Mouse (Mus musculus) heart, embryonic 10.5 days (tissue): Measurements from ENCODE around the gene Nbas. TPM values are rescaled to one million over a fixed set of nuclear protein-coding genes. Genes with fewer than 3 reads are reported as not detected.

Source experiments
- DNase-seq: peaks from one replicate; pipeline ENCODE4 v3.0.0-alpha.2; 2017; ENCODE audit warnings: low spot score
- H3K27ac ChIP-seq: fragments of 300-500 bp; sonication (generic); 2 replicates; pipeline ENCODE4 v1.5.1; 2016; ENCODE audit warnings: mild to moderate bottlenecking
- H3K27me3 ChIP-seq: fragments of 300-500 bp; sonication (generic); 2 replicates; pipeline ENCODE4 v1.6.1; 2016; ENCODE audit warnings: mild to moderate bottlenecking; ENCODE audit not compliant: poor library complexity, insufficient read depth, severe bottlenecking
- H3K36me3 ChIP-seq: fragments of 300-500 bp; sonication (generic); 2 replicates; pipeline ENCODE4 v1.6.1; 2016; ENCODE audit warnings: mild to moderate bottlenecking, moderate library complexity
- H3K4me1 ChIP-seq: fragments of 300-500 bp; sonication (generic); 2 replicates; pipeline ENCODE4 v1.6.1; 2016; ENCODE audit warnings: mild to moderate bottlenecking
- H3K4me3 ChIP-seq: fragments of 300-500 bp; sonication (generic); 2 replicates; pipeline ENCODE4 v1.5.1; 2016; ENCODE audit warnings: mild to moderate bottlenecking, moderate library complexity
- H3K9me3 ChIP-seq: fragments of 300-500 bp; sonication (generic); 2 replicates; pipeline ENCODE4 v1.6.1; 2016; ENCODE audit warnings: mild to moderate bottlenecking, moderate library complexity
- WGBS: fragments of 180-500 bp; shearing (Covaris S2); methylation state at CpG from one replicate; pipeline ENCODE4 v1.1.7; 2016; 5-methylcytosine and 5-hydroxymethylcytosine counted together
- polyA plus RNA-seq: library from polyadenylated mRNA; unstranded; fragments of >200 nt; fragmentation: Nextera tagmentation; extraction: Ambion mirVana; gene quantifications from 2 replicates; pipeline ENCODE4 v1.2.1, GENCODE M21; 2016

The Nbas gene
- polyA plus RNA-seq, 1 experiment from 2014 or later = 10.2 TPM

DNA sequence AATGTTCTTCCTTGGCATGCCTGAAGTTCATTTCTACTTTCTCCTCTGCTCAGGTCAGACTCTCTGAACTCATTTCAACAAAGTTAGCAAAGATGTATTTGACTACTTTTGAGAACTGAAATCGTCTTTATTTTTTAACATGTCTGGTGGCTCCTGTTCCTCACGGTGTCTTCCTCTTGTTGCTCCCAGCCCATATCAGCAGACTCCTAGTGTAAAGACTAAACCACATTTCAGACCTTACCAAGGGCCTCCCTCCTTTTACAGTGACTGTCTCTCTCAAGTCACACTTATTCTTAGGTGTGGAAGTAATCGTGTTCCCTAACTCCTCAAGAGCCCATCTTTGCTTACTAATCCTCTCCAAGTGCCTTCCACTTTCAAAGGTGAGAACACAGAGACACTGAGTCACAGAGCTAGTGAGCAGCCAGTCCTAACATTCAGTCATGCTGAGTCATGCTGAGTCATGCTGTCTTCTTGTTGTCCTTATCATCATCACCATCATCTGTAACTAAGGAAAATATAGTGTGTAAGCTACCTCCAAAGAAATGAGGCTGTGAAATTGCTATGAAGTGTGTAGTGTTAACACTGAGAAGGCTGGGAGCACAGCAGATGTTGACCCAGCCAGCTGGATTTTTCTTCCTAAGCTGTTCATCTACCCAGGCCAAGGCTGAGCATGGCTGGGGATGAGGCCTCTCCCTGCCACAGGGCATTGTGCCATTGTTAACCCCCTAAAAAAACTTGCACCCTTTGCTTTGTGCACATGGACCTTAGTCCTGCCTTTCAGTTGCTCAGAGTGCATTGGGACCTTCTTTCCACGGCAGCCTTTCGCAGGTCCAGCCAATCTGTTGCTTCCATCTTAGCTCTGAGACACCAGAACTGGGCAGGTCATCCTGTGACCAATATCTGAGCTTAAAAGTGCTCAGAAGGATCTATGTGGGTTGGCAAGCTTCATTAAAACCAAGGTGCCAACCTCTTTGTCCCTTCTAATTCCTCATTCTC, 307.0 kb downstream of the Nbas start:
- Histone ChIP-seq H3K4me1 (peaks cover 8% of the 10 kb centered on the region), H3K9me3 (no peaks in the 10 kb centered on the region), H3K27ac (peak overlapping the region; percentile 56; the same call in 1 of the 2 replicates), H3K27me3 (no peaks in the 10 kb centered on the region), H3K36me3 (no peaks in the 10 kb centered on the region), H3K4me3 (no peak overlapping the region)
- 82% methylated on average over 5 of the region's 5 CpGs for WGBS
- peak; percentile 74 for DNase-seq

DNA sequence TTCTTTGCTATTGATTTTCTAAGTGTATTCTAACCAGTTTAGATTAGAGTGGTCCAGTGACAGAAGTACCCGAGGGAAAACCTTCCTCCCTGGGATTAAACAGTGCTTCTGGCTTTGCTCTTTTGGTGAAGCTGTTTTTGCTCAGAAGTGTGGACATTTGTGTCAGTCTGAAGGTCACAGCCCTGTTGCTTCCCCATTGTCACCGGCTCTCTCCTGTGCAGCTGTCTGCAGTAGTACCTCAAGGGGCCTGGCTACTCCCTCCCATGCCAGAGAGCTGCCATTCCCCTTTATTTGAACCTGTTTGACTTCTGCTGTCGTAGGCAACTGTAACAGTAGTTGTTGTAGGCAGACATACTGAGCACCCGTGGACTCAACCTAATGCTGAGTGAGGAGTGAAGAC, 307.8 kb downstream of the Nbas start:
- H3K27ac ChIP-seq = no peak overlapping the region
- H3K36me3 ChIP-seq = no peaks in the 10 kb centered on the region
- H3K27me3 ChIP-seq = no peaks in the 10 kb centered on the region
- peak; percentile 73 for DNase-seq
- no peaks in the 10 kb centered on the region for H3K9me3 ChIP-seq
- H3K4me3 ChIP-seq = no peak overlapping the region
- WGBS = 51% methylated on average over 4 of the region's 4 CpGs
- H3K4me1 ChIP-seq = peaks cover 8% of the 10 kb centered on the region

DNA sequence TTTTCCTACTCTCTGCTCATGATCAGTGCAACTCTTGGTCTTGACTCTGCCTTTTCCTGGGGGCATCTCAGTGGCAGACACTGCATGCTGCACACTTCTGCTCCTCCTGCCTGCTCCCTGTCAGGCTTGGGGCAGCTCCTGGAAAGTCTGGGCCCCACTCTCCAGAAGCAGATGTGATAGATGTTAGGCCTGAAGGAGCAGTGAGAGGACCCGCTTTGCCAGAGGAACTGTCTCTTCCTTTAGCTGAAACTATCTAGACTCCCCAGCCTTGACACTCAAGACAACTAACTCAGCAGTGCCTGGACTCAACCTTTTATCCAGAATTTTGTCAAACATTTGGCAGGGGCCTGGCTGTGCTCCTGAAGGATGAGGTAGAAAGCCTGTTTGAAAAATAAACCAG, 311.9 kb downstream of the Nbas start:
- DNase-seq = no peak
- WGBS = 87% methylated on average over 1 of the region's 1 CpGs
- Histone ChIP-seq H3K9me3 (no peaks in the 10 kb centered on the region), H3K27ac (no peak overlapping the region), H3K27me3 (no peaks in the 10 kb centered on the region), H3K4me1 (peaks cover 8% of the 10 kb centered on the region), H3K4me3 (no peak overlapping the region), H3K36me3 (no peaks in the 10 kb centered on the region)

DNA sequence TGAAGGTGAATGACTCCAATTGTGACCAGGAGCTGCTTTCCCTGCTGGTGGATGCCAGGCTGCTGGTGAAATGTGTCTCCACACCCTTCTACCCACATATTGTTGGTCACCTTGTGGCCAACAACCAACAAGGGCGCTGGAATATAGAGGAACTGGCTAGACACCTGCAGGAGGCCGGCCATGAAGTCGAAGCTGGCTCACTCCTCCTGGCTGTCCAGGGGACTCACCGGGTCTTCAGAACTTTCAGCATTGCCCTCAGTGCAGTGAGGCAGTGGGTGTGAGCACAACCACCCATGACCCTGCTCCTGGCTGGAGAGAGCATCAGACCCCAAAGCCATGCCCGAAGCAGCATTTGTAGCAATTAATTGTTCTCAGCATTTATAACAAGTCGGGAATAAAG, 314.5 kb downstream of the Nbas start:
- 93% methylated on average over 6 of the region's 6 CpGs for WGBS
- Histone ChIP-seq H3K36me3 (no peaks in the 10 kb centered on the region), H3K9me3 (no peaks in the 10 kb centered on the region), H3K27ac (no peak overlapping the region), H3K4me1 (no peaks in the 10 kb centered on the region), H3K27me3 (no peaks in the 10 kb centered on the region), H3K4me3 (no peak overlapping the region)
- no peak for DNase-seq

DNA sequence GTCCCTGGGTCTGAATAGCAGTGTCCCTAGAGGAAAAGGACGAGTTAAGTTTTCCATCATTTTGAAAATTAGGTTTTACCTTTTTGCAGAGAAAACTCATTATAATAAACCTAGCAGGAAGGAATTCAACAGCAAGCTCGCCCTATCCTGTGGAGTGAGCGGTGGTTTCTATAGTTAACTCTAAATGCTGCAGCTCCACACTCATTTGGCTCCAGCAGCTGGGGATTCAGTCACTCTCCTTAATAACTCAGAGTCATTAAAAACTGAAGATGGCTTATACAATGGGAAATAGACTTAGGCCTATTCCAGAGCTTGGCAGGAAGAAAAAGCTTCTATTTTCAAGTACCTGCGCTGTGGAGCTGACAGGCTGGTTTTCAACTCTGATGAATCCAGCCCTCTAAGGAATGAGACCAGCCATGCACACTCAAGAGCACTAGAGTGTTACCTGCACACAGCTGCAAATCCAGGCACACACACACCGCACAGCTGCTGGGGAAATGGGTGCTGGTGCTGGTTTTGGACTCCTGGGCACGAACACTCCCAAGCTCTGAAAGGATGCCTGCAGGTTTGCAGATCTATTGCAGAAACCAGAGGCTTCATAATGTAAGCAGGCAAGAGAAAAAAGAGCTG, 316.7 kb downstream of the Nbas start:
- H3K27me3 ChIP-seq = no peaks in the 10 kb centered on the region
- no peak overlapping the region for H3K4me3 ChIP-seq
- H3K9me3 ChIP-seq = no peaks in the 10 kb centered on the region
- H3K36me3 ChIP-seq = no peaks in the 10 kb centered on the region
- DNase-seq = no peak
- H3K4me1 ChIP-seq = no peaks in the 10 kb centered on the region
- H3K27ac ChIP-seq = no peak overlapping the region
- 86% methylated on average over 6 of the region's 6 CpGs for WGBS

DNA sequence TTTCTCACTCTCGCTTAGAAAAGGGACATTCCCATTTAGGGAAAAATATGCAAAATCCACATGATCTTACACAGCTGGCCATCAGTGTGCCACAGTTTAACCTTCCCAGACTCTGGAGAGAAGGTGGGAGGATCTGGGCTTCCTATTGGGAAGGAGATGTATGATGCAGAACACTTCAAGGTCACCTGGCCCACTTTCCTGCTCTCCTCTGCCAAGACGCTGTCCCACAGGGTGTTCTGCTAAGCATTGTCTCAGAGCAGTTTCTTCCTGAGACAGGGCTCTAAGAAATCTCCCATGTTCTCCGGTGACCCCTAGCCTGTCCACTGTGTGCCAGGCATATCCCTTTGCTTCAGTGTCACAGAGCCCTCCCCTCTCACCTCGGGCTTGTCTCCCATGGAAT, 318.7 kb downstream of the Nbas start:
- Histone ChIP-seq H3K36me3 (no peaks in the 10 kb centered on the region), H3K9me3 (no peaks in the 10 kb centered on the region), H3K27ac (no peak overlapping the region), H3K27me3 (no peaks in the 10 kb centered on the region), H3K4me1 (no peaks in the 10 kb centered on the region), H3K4me3 (no peak overlapping the region)
- WGBS = 82% methylated on average over 4 of the region's 4 CpGs
- no peak for DNase-seq

DNA sequence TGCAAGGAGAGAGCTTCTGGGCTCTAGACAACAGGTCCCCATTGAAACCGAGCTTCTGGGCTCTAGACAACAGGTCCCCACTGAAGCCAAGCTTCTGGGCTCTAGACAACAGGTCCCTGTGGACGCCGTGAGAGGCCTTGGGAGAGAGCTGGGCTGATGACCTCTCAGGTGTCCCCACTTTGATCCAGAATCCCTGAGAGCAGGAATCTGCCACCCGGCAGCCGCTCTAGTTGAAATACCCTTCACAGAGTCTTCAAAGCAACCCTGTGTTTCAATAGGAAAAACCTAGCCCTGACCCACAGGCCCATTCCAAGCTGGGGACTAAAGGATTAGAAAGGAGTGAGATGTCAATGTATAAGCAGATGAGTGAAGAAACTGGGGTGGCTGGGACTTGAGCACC, 320.1 kb downstream of the Nbas start:
- Histone ChIP-seq H3K27ac (no peak overlapping the region), H3K4me3 (no peak overlapping the region), H3K9me3 (no peaks in the 10 kb centered on the region), H3K36me3 (no peaks in the 10 kb centered on the region), H3K27me3 (no peaks in the 10 kb centered on the region), H3K4me1 (no peaks in the 10 kb centered on the region)
- WGBS = 92% methylated on average over 5 of the region's 5 CpGs
- no peak for DNase-seq

DNA sequence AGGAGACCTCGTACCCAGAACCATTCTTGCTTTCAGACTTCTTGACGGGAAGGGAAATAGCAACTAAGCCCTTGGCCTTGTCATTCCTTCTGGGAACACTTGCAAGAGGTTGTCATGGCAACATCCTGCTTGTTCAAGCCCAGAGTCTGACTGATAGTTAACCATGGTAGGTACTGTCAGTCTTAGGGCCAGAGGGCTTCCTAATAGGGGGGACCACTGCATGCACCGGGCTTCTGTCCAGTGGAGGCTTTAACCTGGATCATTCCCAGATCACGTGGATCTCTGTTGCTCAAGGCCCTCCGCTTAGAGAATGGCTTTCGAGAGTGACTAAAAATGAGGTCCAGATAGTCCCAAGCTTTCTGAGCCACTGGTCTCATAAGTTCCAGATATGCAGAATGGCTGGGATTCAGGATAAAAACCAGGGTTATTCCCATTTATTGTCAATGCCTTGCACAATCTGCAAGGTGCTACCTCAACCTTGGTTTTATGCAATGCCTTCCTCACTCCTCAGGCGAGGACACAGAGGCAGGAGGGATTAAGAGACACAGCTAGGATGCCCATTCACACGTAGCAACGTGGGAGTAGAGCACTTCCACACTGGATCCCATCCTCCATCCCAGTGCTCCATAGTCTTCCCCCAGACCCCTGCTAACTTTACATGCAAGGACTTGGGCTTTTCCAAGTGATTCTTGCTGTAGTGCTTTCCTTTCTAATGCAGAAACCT, 326.0 kb downstream of the Nbas start:
- no peaks in the 10 kb centered on the region for H3K27me3 ChIP-seq
- H3K4me1 ChIP-seq = no peaks in the 10 kb centered on the region
- H3K4me3 ChIP-seq = no peak overlapping the region
- no peaks in the 10 kb centered on the region for H3K36me3 ChIP-seq
- no peak overlapping the region for H3K27ac ChIP-seq
- DNase-seq = no peak
- WGBS = 66% methylated on average over 9 of the region's 9 CpGs
- no peaks in the 10 kb centered on the region for H3K9me3 ChIP-seq

DNA sequence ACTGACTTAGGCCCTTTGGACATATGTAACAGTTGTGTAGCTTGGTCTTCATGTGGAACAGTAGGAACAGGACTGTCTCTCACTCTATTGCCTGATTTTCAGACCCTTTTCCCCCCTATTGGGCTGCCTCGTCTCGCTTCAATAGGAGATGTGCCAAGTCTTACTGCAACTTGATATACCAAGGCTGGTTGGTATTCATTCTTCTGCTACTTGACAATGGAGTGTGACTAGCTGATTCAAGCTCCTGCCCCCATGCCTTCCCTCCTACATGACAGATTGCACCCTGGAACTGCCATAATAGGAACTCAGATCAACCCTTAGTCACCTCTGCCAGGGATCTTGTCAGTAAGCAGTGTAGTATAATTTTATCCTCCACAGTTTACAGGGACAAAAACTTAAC, 328.1 kb downstream of the Nbas start:
- H3K4me1 ChIP-seq = no peaks in the 10 kb centered on the region
- 81% methylated on average over 2 of the region's 2 CpGs for WGBS

DNA sequence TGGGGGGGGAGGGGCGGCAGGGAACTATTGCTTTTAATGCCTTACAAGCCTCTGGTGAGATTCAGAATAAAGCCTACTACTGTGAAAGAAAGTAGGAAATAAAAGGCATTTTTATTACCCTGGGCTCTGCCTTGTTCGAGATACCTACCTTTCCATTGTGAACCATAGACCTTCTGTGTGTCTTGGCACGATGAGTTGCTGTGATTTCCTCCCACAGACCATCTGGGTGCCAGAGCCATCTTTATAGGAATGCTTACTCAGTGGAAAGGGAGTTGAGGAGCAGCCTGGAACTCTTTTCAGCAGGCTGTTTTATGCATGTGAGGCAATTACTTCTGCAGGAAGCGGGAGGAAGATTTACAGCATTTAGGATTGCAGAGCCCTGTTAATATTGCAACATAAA, 329.6 kb downstream of the Nbas start:
- no peak overlapping the region for H3K4me3 ChIP-seq
- 74% methylated on average over 4 of the region's 4 CpGs for WGBS
- DNase-seq = no peak
- no peaks in the 10 kb centered on the region for H3K27me3 ChIP-seq
- no peaks in the 10 kb centered on the region for H3K36me3 ChIP-seq
- H3K9me3 ChIP-seq = no peaks in the 10 kb centered on the region
- H3K4me1 ChIP-seq = no peaks in the 10 kb centered on the region
- no peak overlapping the region for H3K27ac ChIP-seq

More for the DNA sequence above, 328.1 kb downstream of the Nbas start:
- Histone ChIP-seq H3K9me3 (no peaks in the 10 kb centered on the region), H3K4me3 (no peak overlapping the region), H3K27ac (no peak overlapping the region), H3K36me3 (no peaks in the 10 kb centered on the region), H3K27me3 (no peaks in the 10 kb centered on the region)
- no peak for DNase-seq

DNA sequence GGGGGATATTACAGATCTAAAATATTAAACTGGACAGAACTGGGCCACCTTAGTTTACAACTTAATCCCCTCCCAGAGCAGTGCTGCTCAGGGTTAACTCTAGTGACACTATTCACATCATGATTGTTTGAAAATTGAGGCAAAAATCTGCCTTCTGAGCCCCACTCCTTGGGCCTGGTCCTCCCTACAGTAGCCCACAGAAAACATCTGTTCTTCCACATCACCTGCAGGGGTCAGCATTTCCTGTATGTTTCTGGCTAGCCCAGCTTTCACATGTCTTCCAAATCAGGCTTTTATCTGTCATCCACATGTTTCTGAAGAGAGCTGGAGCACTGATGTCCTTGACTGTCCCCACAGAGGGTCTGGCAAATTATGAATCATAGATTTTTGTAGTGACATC, 333.5 kb downstream of the Nbas start:
- H3K9me3 ChIP-seq = no peaks in the 10 kb centered on the region
- H3K27me3 ChIP-seq = no peaks in the 10 kb centered on the region
- DNase-seq = no peak
- no peaks in the 10 kb centered on the region for H3K36me3 ChIP-seq
- H3K27ac ChIP-seq = no peak overlapping the region
- H3K4me1 ChIP-seq = no peaks in the 10 kb centered on the region
- no peak overlapping the region for H3K4me3 ChIP-seq

DNA sequence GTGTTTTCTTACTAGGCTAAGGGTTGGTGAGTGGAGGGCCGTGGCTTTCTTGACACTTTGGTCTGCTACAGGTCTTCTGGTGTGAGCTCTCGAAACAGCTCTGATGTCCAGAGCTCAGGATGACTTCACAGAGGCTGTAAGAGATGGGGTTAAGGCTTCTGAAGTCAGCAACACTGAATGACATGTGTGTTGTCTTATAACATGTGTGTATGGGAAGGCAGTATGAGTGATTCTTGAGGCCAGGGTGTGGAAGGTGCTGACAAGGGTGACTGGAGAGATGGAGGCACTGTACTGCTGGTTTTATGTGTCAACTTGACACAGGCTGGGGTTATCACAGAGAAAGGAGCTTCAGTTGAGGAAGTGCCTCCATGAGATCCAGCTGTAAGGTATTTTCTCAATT, 338.1 kb downstream of the Nbas start:
- no peak overlapping the region for H3K4me3 ChIP-seq
- WGBS = 72% methylated on average over 2 of the region's 2 CpGs
- no peaks in the 10 kb centered on the region for H3K9me3 ChIP-seq
- no peak for DNase-seq
- H3K36me3 ChIP-seq = no peaks in the 10 kb centered on the region
- H3K4me1 ChIP-seq = no peaks in the 10 kb centered on the region
- no peaks in the 10 kb centered on the region for H3K27me3 ChIP-seq
- no peak overlapping the region for H3K27ac ChIP-seq

DNA sequence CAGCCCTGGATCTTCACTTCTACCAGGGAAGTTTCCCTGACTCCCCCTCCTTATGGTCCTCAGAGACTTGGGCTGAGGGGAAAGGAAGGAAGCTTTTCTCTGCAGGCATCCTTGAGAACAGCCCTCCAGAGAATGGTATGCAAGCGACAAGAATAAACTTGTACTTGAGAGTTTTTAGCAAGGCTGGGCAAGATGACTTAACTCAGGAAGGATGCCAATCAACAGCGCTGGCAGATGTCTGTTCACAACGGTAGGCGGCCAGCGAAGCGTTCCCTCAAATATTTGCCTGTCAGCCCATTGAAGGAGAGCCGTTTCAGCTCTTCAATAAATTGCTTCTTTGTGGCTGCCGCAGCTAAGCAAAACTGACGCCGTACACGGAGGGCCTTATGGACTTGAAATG, 340.1 kb downstream of the Nbas start:
- Histone ChIP-seq H3K4me1 (no peaks in the 10 kb centered on the region), H3K4me3 (no peak overlapping the region), H3K27ac (no peak overlapping the region), H3K36me3 (no peaks in the 10 kb centered on the region), H3K27me3 (no peaks in the 10 kb centered on the region), H3K9me3 (no peaks in the 10 kb centered on the region)
- WGBS = 84% methylated on average over 11 of the region's 11 CpGs
- no peak for DNase-seq
